Mouse (Mus musculus): Measurements from ENCODE around the gene Sh2d5. TPM values are rescaled to one million over a fixed set of nuclear protein-coding genes. Genes with fewer than 3 reads are reported as not detected.

Sh2d5 gene
- 16.5 and 20.3 TPM in 2 replicates for polyA plus RNA-seq (2015; fragmentation: Nextera tagmentation; extraction: Ambion mirVana)

GRCm38 (mm10) chr4:138250088-138250960 is at the start of gene Sh2d5, which contains the start of gene Kif17:
TSS of gene Sh2d5 (plus strand) at chr4:138250403.
TSS of gene Kif17 (plus strand) at chr4:138250435.
- Histone ChIP-seq H3K4me3 (peak within 1 kb of the TSS; percentile 70), H3K9ac (peak within 1 kb of the TSS; percentile 57), H3K4me1 (replicated peaks) (peaks cover 38% of the 10 kb centered on the region), H3K27ac (replicated peaks) (peak within 1 kb of the TSS; percentile 80), H3K36me3 (peaks cover 10% of the 10 kb centered on the region), H3K4me2 (peak within 1 kb of the TSS; percentile 95), H3K9me3 (no peaks in the 10 kb centered on the region), H3K27me3 (no peaks in the 10 kb centered on the region)
- ATAC-seq (ENCODE audit: low FRiP score, low read depth) = peak; percentile 93
- WGBS = under 1% methylated on average over 68 of the region's 74 CpGs

- H3K9me3 ChIP-seq = no peaks in the 10 kb centered on the region
- H3K4me2 ChIP-seq = no peak overlapping the region
- H3K9ac ChIP-seq = no peak overlapping the region
- H3K4me3 ChIP-seq = no peak overlapping the region
- no peaks in the 10 kb centered on the region for H3K27me3 ChIP-seq
- WGBS = 95% methylated on average over 3 of the region's 3 CpGs
- ATAC-seq (ENCODE audit: low FRiP score, low read depth) = no peak
- no peaks in the 10 kb centered on the region for H3K4me1 ChIP-seq (replicated peaks)
- H3K36me3 ChIP-seq = peaks cover 88% of the 10 kb centered on the region
- no peak overlapping the region for H3K27ac ChIP-seq (replicated peaks)
Measured at GRCm38 (mm10) chr4:138200769-138201168, 49.4 kb upstream of the Sh2d5 start.

DNA sequence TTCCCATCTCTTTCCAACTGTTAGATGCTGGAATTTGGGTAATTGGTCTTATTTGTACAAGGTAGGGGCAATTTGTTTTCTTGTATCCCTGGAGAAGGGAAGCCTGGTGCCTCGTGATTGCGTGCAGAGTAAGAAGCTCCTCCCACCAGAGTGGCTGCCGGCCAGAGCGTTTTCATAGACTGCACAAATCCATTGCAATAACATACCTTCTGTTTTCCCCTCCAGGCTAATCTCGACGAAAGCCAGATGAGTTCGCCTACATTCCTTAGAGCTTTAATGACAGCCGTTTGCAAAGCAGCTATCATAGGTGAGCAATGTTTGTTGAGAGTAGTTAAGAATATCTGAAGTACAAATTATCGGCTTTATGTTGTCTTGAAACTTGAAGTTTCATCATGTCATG is 48.5 kb upstream of the Sh2d5 start:
- 86% methylated on average over 9 of the region's 9 CpGs for WGBS
- Histone ChIP-seq H3K4me3 (no peak overlapping the region), H3K9ac (no peak overlapping the region), H3K4me2 (no peak overlapping the region), H3K36me3 (peaks cover 86% of the 10 kb centered on the region), H3K4me1 (replicated peaks) (no peaks in the 10 kb centered on the region), H3K27me3 (no peaks in the 10 kb centered on the region), H3K27ac (replicated peaks) (no peak overlapping the region), H3K9me3 (no peaks in the 10 kb centered on the region)
- ATAC-seq (ENCODE audit: low FRiP score, low read depth) = no peak

DNA sequence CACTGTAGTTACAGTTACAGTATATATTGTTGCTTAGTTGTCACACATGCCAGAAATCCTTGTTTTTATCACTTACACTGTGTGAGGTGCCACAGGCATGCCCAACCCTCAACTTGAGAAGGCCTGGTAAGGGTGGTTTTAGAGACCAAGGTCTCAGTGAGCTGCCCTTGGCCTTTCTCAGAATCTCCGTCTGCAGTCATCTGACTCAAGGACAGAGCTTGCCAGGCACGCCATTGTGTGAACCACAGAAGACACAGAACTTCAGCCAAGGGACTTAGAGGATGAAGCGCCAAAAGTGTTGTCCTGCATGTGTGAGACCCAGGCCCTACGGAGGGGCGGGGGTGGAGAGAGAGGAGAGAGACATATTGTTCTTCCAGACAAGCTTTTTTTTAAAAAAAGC is 40.1 kb upstream of the Sh2d5 start:
- Histone ChIP-seq H3K9ac (no peak overlapping the region), H3K9me3 (no peaks in the 10 kb centered on the region), H3K4me2 (no peak overlapping the region), H3K27ac (replicated peaks) (no peak overlapping the region), H3K4me1 (replicated peaks) (no peaks in the 10 kb centered on the region), H3K36me3 (peaks cover 47% of the 10 kb centered on the region), H3K4me3 (no peak overlapping the region), H3K27me3 (no peaks in the 10 kb centered on the region)
- 86% methylated on average over 5 of the region's 5 CpGs for WGBS
- no peak for ATAC-seq (ENCODE audit: low FRiP score, low read depth)

DNA sequence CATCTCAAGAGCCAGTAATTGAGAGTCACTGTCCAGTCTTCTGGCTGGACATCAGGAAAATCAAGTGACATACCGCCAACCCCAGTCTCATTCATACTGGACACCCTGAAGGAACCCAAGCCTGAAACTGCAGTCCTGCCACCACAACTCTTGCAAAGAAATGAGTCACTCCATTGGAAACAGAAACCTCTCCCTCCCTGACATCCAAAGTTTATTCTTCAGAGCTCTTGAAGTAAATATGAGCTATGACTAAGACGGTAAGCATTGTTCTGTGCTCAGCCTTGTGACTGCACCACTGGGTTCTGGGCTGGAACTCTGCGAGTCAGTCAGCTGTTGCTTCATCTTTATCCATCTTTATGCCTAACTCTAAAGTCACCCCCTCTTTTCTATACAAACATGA is 36.3 kb upstream of the Sh2d5 start:
- H3K4me2 ChIP-seq = no peak overlapping the region
- H3K4me1 ChIP-seq (replicated peaks) = peaks cover 21% of the 10 kb centered on the region
- H3K36me3 ChIP-seq = peaks cover 14% of the 10 kb centered on the region
- ATAC-seq (ENCODE audit: low FRiP score, low read depth) = no peak
- no peak overlapping the region for H3K9ac ChIP-seq
- no peak overlapping the region for H3K4me3 ChIP-seq
- no peak overlapping the region for H3K27ac ChIP-seq (replicated peaks)
- H3K9me3 ChIP-seq = no peaks in the 10 kb centered on the region
- H3K27me3 ChIP-seq = no peaks in the 10 kb centered on the region
- 91% methylated on average over 3 of the region's 3 CpGs for WGBS

DNA sequence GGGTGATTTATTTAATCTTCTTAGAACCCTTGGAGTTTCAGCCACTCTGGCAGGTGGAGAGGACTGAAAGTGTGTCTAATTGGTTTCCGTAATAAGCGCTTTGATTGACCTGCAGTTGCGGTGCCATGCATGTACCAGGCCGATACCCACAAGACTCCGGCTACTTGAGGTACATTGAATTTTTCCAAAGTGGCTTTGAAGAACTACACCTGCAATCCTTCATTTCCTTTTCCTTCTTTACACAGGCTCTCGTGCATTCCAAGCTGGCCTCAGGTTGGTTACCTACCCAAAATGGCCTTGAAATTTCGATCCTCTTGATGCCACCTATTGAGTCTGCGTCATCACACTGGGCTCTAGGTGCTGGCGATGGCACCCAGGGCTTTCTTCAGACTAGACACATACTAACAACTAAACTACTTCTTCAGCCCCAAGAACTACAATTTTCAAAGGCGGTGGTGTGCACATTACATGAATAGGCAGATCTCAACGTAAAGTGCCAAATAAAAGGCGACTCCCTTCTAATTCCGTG is 34.5 kb upstream of the Sh2d5 start:
- no peak for ATAC-seq (ENCODE audit: low FRiP score, low read depth)
- Histone ChIP-seq H3K4me3 (peak overlapping the region; percentile 93), H3K9ac (peak overlapping the region; percentile 96), H3K9me3 (no peaks in the 10 kb centered on the region), H3K4me2 (peak overlapping the region; percentile 77), H3K27me3 (no peaks in the 10 kb centered on the region), H3K36me3 (no peaks in the 10 kb centered on the region), H3K27ac (replicated peaks) (peak overlapping the region; percentile 100), H3K4me1 (replicated peaks) (peaks cover 33% of the 10 kb centered on the region)
- WGBS = 40% methylated on average over 13 of the region's 13 CpGs

GRCm38 (mm10) chr4:138216200-138216890 is 33.9 kb upstream of the Sh2d5 start, which contains the start of gene Hp1bp3:
TSS of gene Hp1bp3 (plus strand) at chr4:138216296.
- Histone ChIP-seq H3K36me3 (no peaks in the 10 kb centered on the region), H3K27me3 (no peaks in the 10 kb centered on the region), H3K9ac (peak within 1 kb of the TSS; percentile 96), H3K27ac (replicated peaks) (peak within 1 kb of the TSS; percentile 100), H3K4me3 (peak within 1 kb of the TSS; percentile 93), H3K4me1 (replicated peaks) (peaks cover 33% of the 10 kb centered on the region), H3K4me2 (peak within 1 kb of the TSS; percentile 84), H3K9me3 (no peaks in the 10 kb centered on the region)
- ATAC-seq (ENCODE audit: low FRiP score, low read depth) = peak; percentile 73
- WGBS = under 1% methylated on average over 79 of the region's 84 CpGs

- Histone ChIP-seq H3K9ac (peak overlapping the region; percentile 96), H3K9me3 (no peaks in the 10 kb centered on the region), H3K27me3 (no peaks in the 10 kb centered on the region), H3K36me3 (no peaks in the 10 kb centered on the region), H3K27ac (replicated peaks) (peak overlapping the region; percentile 100), H3K4me2 (peak overlapping the region; percentile 84), H3K4me1 (replicated peaks) (peaks cover 33% of the 10 kb centered on the region), H3K4me3 (peak overlapping the region; percentile 93)
- under 1% methylated on average over 67 of the region's 68 CpGs for WGBS
- peak; percentile 96 for ATAC-seq (ENCODE audit: low FRiP score, low read depth)
Measured at GRCm38 (mm10) chr4:138216891-138217392, 33.3 kb upstream of the Sh2d5 start.

DNA sequence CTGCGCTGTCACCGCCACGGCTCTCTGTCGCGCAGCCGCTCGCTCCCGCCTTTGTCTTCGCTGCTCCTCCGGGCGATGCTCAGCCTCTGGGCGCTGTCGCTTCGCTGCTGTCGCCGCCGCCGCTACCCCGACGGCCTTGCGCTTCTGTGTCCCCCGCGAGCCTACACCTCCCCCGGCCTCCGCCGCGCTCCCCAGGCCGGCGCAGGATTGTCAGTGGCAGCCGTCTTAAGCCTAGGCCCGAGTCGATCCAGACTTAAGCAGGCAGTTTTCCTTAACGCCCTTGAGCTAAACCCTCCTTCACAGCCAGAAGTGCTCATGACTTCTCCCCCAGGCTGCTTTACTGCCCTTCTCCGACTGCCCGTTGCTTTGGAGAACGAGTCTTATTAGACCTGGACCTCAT is 32.8 kb upstream of the Sh2d5 start:
- under 1% methylated on average over 36 of the region's 36 CpGs for WGBS
- no peaks in the 10 kb centered on the region for H3K36me3 ChIP-seq
- H3K4me2 ChIP-seq = peak overlapping the region; percentile 84
- no peaks in the 10 kb centered on the region for H3K27me3 ChIP-seq
- peak overlapping the region; percentile 96 for H3K9ac ChIP-seq
- peaks cover 33% of the 10 kb centered on the region for H3K4me1 ChIP-seq (replicated peaks)
- H3K4me3 ChIP-seq = peak overlapping the region; percentile 93
- no peaks in the 10 kb centered on the region for H3K9me3 ChIP-seq
- peak overlapping the region; percentile 100 for H3K27ac ChIP-seq (replicated peaks)
- ATAC-seq (ENCODE audit: low FRiP score, low read depth) = no peak

- Histone ChIP-seq H3K9ac (peak overlapping the region; percentile 96), H3K27ac (replicated peaks) (peak overlapping the region; percentile 100), H3K4me3 (peak overlapping the region; percentile 93), H3K36me3 (peaks cover 6% of the 10 kb centered on the region), H3K4me2 (peak overlapping the region; percentile 84), H3K4me1 (replicated peaks) (peaks cover 33% of the 10 kb centered on the region), H3K9me3 (no peaks in the 10 kb centered on the region), H3K27me3 (no peaks in the 10 kb centered on the region)
- ATAC-seq (ENCODE audit: low FRiP score, low read depth) = no peak
- WGBS = 79% methylated on average over 11 of the region's 11 CpGs
Measured at GRCm38 (mm10) chr4:138217951-138218685, 32.1 kb upstream of the Sh2d5 start.

- Histone ChIP-seq H3K36me3 (peaks cover 18% of the 10 kb centered on the region), H3K27ac (replicated peaks) (no peak overlapping the region), H3K4me2 (no peak overlapping the region), H3K9ac (no peak overlapping the region), H3K4me1 (replicated peaks) (peaks cover 33% of the 10 kb centered on the region), H3K4me3 (no peak overlapping the region), H3K9me3 (no peaks in the 10 kb centered on the region), H3K27me3 (no peaks in the 10 kb centered on the region)
- no peak for ATAC-seq (ENCODE audit: low FRiP score, low read depth)
- 86% methylated on average over 5 of the region's 5 CpGs for WGBS
Measured at GRCm38 (mm10) chr4:138219331-138219730, 30.9 kb upstream of the Sh2d5 start.

All from hindbrain, embryonic 15.5 days (tissue).